In genomic region chr10:4389461-4390112, GRCm38 (mm10) we compare ENCODE assay signal across 8 mouse cellular contexts. TPM values are rescaled to one million over a fixed set of nuclear protein-coding genes. Genes with fewer than 3 reads are reported as not detected.
DNase-seq lines count a peak whose midpoint lies in the region; ATAC-seq and TF ChIP-seq lines count a peak whose summit lies in the region.

No protein-coding gene starts in this region.

- peak overlapping the region; percentile 98 for H3K4me3 ChIP-seq in kidney, postnatal 0 days (replicated peaks; ENCODE audit: low read depth, low read length)
- peak overlapping the region; percentile 99 for H3K4me3 ChIP-seq in embryonic facial prominence, embryonic 12.5 days
- H3K4me3 ChIP-seq in intestine, embryonic 14.5 days (ENCODE audit: low read depth, low read length), result peak overlapping the region; percentile 95
- H3K4me3 ChIP-seq in neural tube, embryonic 12.5 days, result peak overlapping the region; percentile 99

- H3K27me3 ChIP-seq in kidney, postnatal 0 days (ENCODE audit: insufficient read depth, low read length), result no peaks in the 10 kb centered on the region
- H3K27me3 ChIP-seq in embryonic facial prominence, embryonic 12.5 days, result no peaks in the 10 kb centered on the region
- no peaks in the 10 kb centered on the region for H3K27me3 ChIP-seq in intestine, embryonic 14.5 days (replicated peaks; ENCODE audit: control insufficient read depth, insufficient read depth, low read length)
- no peaks in the 10 kb centered on the region for H3K27me3 ChIP-seq in neural tube, embryonic 12.5 days (replicated peaks)

- peaks cover 27% of the 10 kb centered on the region for H3K4me1 ChIP-seq in kidney, postnatal 0 days (replicated peaks; ENCODE audit: insufficient read depth, low read length)
- peaks cover 32% of the 10 kb centered on the region for H3K4me1 ChIP-seq in embryonic facial prominence, embryonic 12.5 days
- peaks cover 29% of the 10 kb centered on the region for H3K4me1 ChIP-seq in intestine, embryonic 14.5 days (replicated peaks; ENCODE audit: control insufficient read depth, insufficient read depth, low read length)
- H3K4me1 ChIP-seq in neural tube, embryonic 12.5 days, result peaks cover 34% of the 10 kb centered on the region

- no peak for DNase-seq in kidney, postnatal 0 days (ENCODE audit: low spot score)
- DNase-seq in kidney, postnatal 14 days, result no peak
- no peak for DNase-seq in intestine, embryonic 14.5 days (ENCODE audit: low spot score)
- DNase-seq in urinary bladder, adult 18-20 months (ENCODE audit: low spot score in 2 of 2), result no peak
- no peak for DNase-seq in adrenal gland, postnatal 25 days

- H3K4me2 ChIP-seq in kidney, postnatal 0 days (ENCODE audit: low read length), result peak overlapping the region; percentile 80
- peak overlapping the region; percentile 92 for H3K4me2 ChIP-seq in embryonic facial prominence, embryonic 12.5 days (replicated peaks)
- peak overlapping the region; percentile 95 for H3K4me2 ChIP-seq in intestine, embryonic 14.5 days (ENCODE audit: low read length)
- H3K4me2 ChIP-seq in neural tube, embryonic 12.5 days (replicated peaks), result peak overlapping the region; percentile 92

- TF ChIP-seq CTCF in kidney, postnatal 0 days (IDR thresholded peaks at IDR 0.05; ENCODE audit: low read depth), result no peak

- H3K9me3 ChIP-seq in kidney, postnatal 0 days (replicated peaks; ENCODE audit: low read length), result no peaks in the 10 kb centered on the region
- H3K9me3 ChIP-seq in embryonic facial prominence, embryonic 12.5 days, result no peaks in the 10 kb centered on the region
- no peaks in the 10 kb centered on the region for H3K9me3 ChIP-seq in intestine, embryonic 14.5 days (ENCODE audit: control insufficient read depth, low read length)
- H3K9me3 ChIP-seq in neural tube, embryonic 12.5 days, result no peaks in the 10 kb centered on the region

- H3K9ac ChIP-seq in kidney, postnatal 0 days (ENCODE audit: low read depth, low read length), result peak overlapping the region; percentile 28
- H3K9ac ChIP-seq in embryonic facial prominence, embryonic 12.5 days, result peak overlapping the region; percentile 100
- H3K9ac ChIP-seq in intestine, embryonic 14.5 days (ENCODE audit: low read length), result peak overlapping the region; percentile 98
- H3K9ac ChIP-seq in neural tube, embryonic 12.5 days, result peak overlapping the region; percentile 100

- ATAC-seq in kidney, postnatal 0 days (replicated peaks; ENCODE audit: low FRiP score, low read depth), result no peak
- no peak for ATAC-seq in embryonic facial prominence, embryonic 12.5 days (ENCODE audit: insufficient number of reproducible peaks, insufficient read depth, low FRiP score, low TSS enrichment)
- ATAC-seq in intestine, embryonic 14.5 days (replicated peaks; ENCODE audit: low FRiP score, low TSS enrichment, low read depth), result no peak
- no peak for ATAC-seq in neural tube, embryonic 12.5 days (ENCODE audit: low FRiP score, low read depth)
- ATAC-seq in megakaryocyte progenitor cell, adult 5-6 weeks (replicated peaks; ENCODE audit: poor library complexity), result no peak

- H3K27ac ChIP-seq in kidney, postnatal 0 days, result no peak overlapping the region
- no peak overlapping the region for H3K27ac ChIP-seq in embryonic facial prominence, embryonic 12.5 days
- no peak overlapping the region for H3K27ac ChIP-seq in intestine, embryonic 14.5 days (ENCODE audit: low read depth)
- no peak overlapping the region for H3K27ac ChIP-seq in neural tube, embryonic 12.5 days

- 0 out of 2 replicates have a peak, but pooled peaks cover 3% of the 10 kb centered on the region for H3K36me3 ChIP-seq in kidney, postnatal 0 days (ENCODE audit: insufficient read depth, low read length)
- peaks cover 10% of the 10 kb centered on the region; the same call in 1 of the 2 replicates for H3K36me3 ChIP-seq in embryonic facial prominence, embryonic 12.5 days
- peaks cover 18% of the 10 kb centered on the region for H3K36me3 ChIP-seq in intestine, embryonic 14.5 days (ENCODE audit: control insufficient read depth, insufficient read depth, low read length)
- H3K36me3 ChIP-seq in neural tube, embryonic 12.5 days, result no peaks in the 10 kb centered on the region

- WGBS in kidney, postnatal 0 days, result 46% methylated on average over 5 of the region's 5 CpGs
- 60% methylated on average over 5 of the region's 5 CpGs for WGBS in embryonic facial prominence, embryonic 12.5 days
- WGBS in intestine, embryonic 14.5 days, result 56% methylated on average over 5 of the region's 5 CpGs
- WGBS in neural tube, embryonic 12.5 days, result 64% methylated on average over 5 of the region's 5 CpGs

RNA-seq across cellular contexts. Expression of gene Zbtb2, which starts 1.7 kb away (rescaled TPM):
- 13.0 and 13.7 TPM in 2 replicates for polyA plus RNA-seq in kidney, postnatal 0 days (2015; fragmentation: Nextera tagmentation; extraction: Ambion mirVana)
- polyA plus RNA-seq in embryonic facial prominence, embryonic 12.5 days (2016; fragmentation: Nextera tagmentation; extraction: Ambion mirVana), result 17.8 and 18.0 TPM in 2 replicates
- polyA plus RNA-seq in intestine, embryonic 14.5 days (2014; fragmentation: Nextera tagmentation; extraction: Ambion mirVana), result 13.0 and 14.4 TPM in 2 replicates
- 19.6 and 20.1 TPM in 2 replicates for polyA plus RNA-seq in neural tube, embryonic 12.5 days (2016; fragmentation: Nextera tagmentation; extraction: Ambion mirVana)
- total RNA-seq in megakaryocyte progenitor cell, adult 5-6 weeks (2015), result 15.5 and 17.5 TPM in 2 replicates
- total RNA-seq in megakaryocyte progenitor cell, adult 5-6 weeks (2017), result 10.7 and 11.9 TPM in 2 replicates
- 11.0 and 11.5 TPM in 2 replicates for total RNA-seq in adrenal gland, postnatal 25 days (2021)

RNA-seq across cellular contexts. Expression of gene Rmnd1, which starts 42.6 kb away (rescaled TPM):
- 45.4 and 47.1 TPM in 2 replicates for polyA plus RNA-seq in kidney, postnatal 0 days (2015; fragmentation: Nextera tagmentation; extraction: Ambion mirVana)
- 54.3 and 59.8 TPM in 2 replicates for polyA plus RNA-seq in embryonic facial prominence, embryonic 12.5 days (2016; fragmentation: Nextera tagmentation; extraction: Ambion mirVana)
- 52.6 TPM in 2 replicates for polyA plus RNA-seq in intestine, embryonic 14.5 days (2014; fragmentation: Nextera tagmentation; extraction: Ambion mirVana)
- polyA plus RNA-seq in neural tube, embryonic 12.5 days (2016; fragmentation: Nextera tagmentation; extraction: Ambion mirVana), result 48.9 and 49.4 TPM in 2 replicates
- total RNA-seq in megakaryocyte progenitor cell, adult 5-6 weeks (2015), result 74.5 and 95.0 TPM in 2 replicates
- total RNA-seq in megakaryocyte progenitor cell, adult 5-6 weeks (2017), result 41.0 and 79.0 TPM in 2 replicates
- 48.4 and 53.7 TPM in 2 replicates for total RNA-seq in adrenal gland, postnatal 25 days (2021)

RNA-seq across cellular contexts. Expression of gene Armt1, which starts 42.7 kb away (rescaled TPM):
- 17.1 and 19.2 TPM in 2 replicates for polyA plus RNA-seq in kidney, postnatal 0 days (2015; fragmentation: Nextera tagmentation; extraction: Ambion mirVana)
- polyA plus RNA-seq in embryonic facial prominence, embryonic 12.5 days (2016; fragmentation: Nextera tagmentation; extraction: Ambion mirVana), result 22.8 and 23.5 TPM in 2 replicates
- 18.5 and 20.4 TPM in 2 replicates for polyA plus RNA-seq in intestine, embryonic 14.5 days (2014; fragmentation: Nextera tagmentation; extraction: Ambion mirVana)
- polyA plus RNA-seq in neural tube, embryonic 12.5 days (2016; fragmentation: Nextera tagmentation; extraction: Ambion mirVana), result 20.5 and 21.2 TPM in 2 replicates
- total RNA-seq in megakaryocyte progenitor cell, adult 5-6 weeks (2015), result 33.8 and 35.8 TPM in 2 replicates
- total RNA-seq in megakaryocyte progenitor cell, adult 5-6 weeks (2017), result 36.9 and 52.4 TPM in 2 replicates
- 20.6 and 21.1 TPM in 2 replicates for total RNA-seq in adrenal gland, postnatal 25 days (2021)

Comparison
In these comparisons a context has a peak if more than half of its experiments do, and no peak if none do; other contexts are left out.
1. H3K9ac ChIP-seq: peak in every context shown above with its lines; median percentile 100 in embryonic facial prominence, embryonic 12.5 days; 100 in neural tube, embryonic 12.5 days; 98 in intestine, embryonic 14.5 days; 28 in kidney, postnatal 0 days.